Mouse (Mus musculus) megakaryocyte, embryonic 14.5 days (primary cell): ENCODE data around the gene Tbc1d16. TPM values are rescaled to one million over a fixed set of nuclear protein-coding genes. Genes with fewer than 3 reads are reported as not detected.

Experiments used
- H3K27me3 ChIP-seq: replicated peaks from 2 replicates; pipeline ENCODE3; 2012; ENCODE audit warnings: inconsistent platforms
- H3K36me3 ChIP-seq: replicated peaks from 2 replicates; pipeline ENCODE3; 2012; ENCODE audit warnings: low read length, inconsistent platforms, mixed read lengths
- H3K4me1 ChIP-seq: 2 replicates; pipeline ENCODE4 v1.6.1; 2012; ENCODE audit warnings: inconsistent platforms
- H3K4me3 ChIP-seq: replicated peaks from 2 replicates; pipeline ENCODE3; 2012; ENCODE audit warnings: moderate library complexity, mild to moderate bottlenecking, inconsistent platforms
- H3K9me3 ChIP-seq: 2 replicates; pipeline ENCODE4 v1.6.1; 2012; ENCODE audit warnings: inconsistent platforms
- FLI1 ChIP-seq: IDR thresholded peaks from 2 replicates; pipeline ENCODE4 v1.6.1; 2012; ENCODE audit warnings: low read length, inconsistent platforms, mixed read lengths
- GATA1 ChIP-seq: IDR thresholded peaks from 3 replicates; pipeline ENCODE4 v1.6.1; 2012; ENCODE audit warnings: mixed read lengths, low read length, inconsistent platforms, borderline replicate concordance
- polyA plus RNA-seq: library from polyadenylated mRNA; stranded (reverse); fragments of >175 nt; gene quantifications from 2 replicates; pipeline ENCODE4 v1.2.3, GENCODE M21; 2012; ENCODE audit warnings: low replicate concordance; ENCODE audit not compliant: insufficient read depth

The Tbc1d16 gene
- polyA plus RNA-seq, 1 experiment = 0.85 TPM

DNA sequence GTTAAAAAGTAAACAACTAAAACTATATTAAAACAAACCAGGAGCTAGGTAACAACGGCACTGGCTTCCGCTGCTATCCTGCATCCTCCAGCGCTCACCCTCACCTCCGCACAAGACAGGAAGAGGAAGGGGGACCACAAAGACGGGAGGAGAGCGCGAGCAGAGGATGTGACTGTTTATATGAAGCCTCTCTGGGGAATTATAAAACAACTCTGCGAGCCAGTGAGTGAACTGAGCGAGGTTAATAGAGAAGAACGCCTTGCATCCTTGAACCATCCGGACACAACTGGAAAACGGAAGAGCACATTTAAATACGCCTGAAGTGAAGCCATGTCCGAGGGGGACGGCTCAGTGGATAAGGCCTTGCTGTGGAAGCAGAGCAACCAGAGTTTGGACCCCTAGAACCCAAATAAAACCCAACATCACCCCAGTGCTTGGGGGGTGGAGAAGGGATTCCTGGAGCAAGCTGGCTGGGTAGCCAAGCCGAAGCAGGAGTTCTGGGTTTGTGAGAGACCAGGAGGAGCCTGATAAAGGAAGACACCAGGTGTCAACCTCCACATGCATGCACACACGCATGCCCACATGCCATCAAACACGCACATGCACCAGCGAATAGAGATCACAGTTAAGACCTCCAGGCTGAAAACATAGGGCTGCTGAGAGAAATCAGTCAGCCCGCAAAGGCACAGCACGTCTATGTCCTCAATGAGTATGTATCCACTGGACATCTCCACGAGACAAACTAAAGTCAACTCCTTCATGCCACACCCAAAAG lies 65.2 kb downstream of the Tbc1d16 start:
- no peak overlapping the region for H3K4me3 ChIP-seq
- no peaks in the 10 kb centered on the region for H3K9me3 ChIP-seq
- TF ChIP-seq FLI1 = no peak
- no peak for TF ChIP-seq GATA1
- peaks cover 50% of the 10 kb centered on the region for H3K27me3 ChIP-seq
- H3K36me3 ChIP-seq = no peaks in the 10 kb centered on the region
- peaks cover 13% of the 10 kb centered on the region; the same call in 1 of the 2 replicates for H3K4me1 ChIP-seq

DNA sequence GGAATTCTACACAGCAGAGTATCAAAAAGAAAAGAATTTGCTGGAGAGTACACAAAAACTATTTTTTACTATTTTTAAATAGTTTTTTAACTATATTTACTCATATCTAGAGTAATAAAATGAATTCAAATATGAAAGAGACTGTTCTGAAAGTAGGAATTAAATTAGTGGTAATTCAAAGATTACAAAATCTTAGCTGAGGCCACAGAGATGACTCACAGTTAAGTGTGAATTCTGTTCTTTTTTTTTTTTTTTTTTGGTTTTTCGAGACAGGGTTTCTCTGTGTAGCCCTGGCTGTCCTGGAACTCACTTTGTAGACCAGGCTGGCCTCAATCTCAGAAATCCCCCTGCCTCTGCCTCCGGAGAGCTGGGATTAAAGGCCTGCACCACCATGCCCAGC lies 66.6 kb downstream of the Tbc1d16 start:
- Histone ChIP-seq H3K36me3 (no peaks in the 10 kb centered on the region), H3K4me1 (peaks cover 13% of the 10 kb centered on the region; the same call in 1 of the 2 replicates), H3K4me3 (no peak overlapping the region), H3K27me3 (peaks cover 44% of the 10 kb centered on the region), H3K9me3 (no peaks in the 10 kb centered on the region)
- no peak for TF ChIP-seq FLI1
- no peak for TF ChIP-seq GATA1

DNA sequence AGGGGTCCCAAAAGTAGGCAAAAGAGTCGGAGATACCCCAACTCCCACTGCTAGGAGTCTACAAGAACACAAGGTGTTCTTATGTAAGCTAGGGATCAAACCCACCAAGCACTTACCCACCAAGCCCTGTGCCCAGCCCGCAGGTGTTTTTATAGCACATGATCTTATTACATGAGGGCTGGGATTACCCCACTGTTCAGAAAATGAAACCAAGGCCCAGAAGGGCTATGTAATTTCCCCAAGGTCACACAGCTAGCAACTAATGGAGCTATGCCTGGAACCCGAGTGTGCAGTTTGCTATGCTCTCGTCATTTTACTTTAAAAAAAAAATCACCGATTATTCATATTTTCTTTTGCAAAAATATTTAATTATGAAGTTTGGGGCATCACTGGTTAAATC lies 68.2 kb downstream of the Tbc1d16 start:
- no peaks in the 10 kb centered on the region for H3K9me3 ChIP-seq
- TF ChIP-seq GATA1 = no peak
- no peak for TF ChIP-seq FLI1

DNA sequence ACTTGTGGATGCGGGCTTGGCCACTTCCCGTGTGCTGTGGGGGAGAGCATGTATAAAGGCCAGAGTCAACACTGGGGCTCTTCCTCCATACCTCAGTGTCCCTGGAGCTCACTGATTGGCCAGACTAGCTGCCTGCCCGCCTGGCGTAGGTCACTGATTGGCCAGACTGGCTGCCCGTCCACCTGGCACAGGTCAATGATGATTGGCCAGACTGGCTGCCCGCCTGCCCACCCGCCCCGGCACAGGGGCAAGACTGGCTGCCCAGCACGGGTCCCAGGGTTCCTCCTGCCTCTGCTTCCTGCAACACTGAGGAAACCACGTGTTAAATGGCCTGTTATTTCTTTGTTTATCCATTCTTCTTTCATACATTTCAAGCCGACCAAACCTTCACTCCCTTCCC lies 68.8 kb downstream of the Tbc1d16 start:
- peaks cover 39% of the 10 kb centered on the region for H3K27me3 ChIP-seq
- H3K36me3 ChIP-seq = no peaks in the 10 kb centered on the region
- no peaks in the 10 kb centered on the region for H3K9me3 ChIP-seq
- TF ChIP-seq FLI1 (no peak), GATA1 (no peak)
- peaks cover 5% of the 10 kb centered on the region; the same call in 1 of the 2 replicates for H3K4me1 ChIP-seq
- H3K4me3 ChIP-seq = no peak overlapping the region

More for the DNA sequence above, 68.2 kb downstream of the Tbc1d16 start:
- no peaks in the 10 kb centered on the region for H3K36me3 ChIP-seq
- H3K27me3 ChIP-seq = peaks cover 40% of the 10 kb centered on the region
- peaks cover 6% of the 10 kb centered on the region; the same call in 1 of the 2 replicates for H3K4me1 ChIP-seq
- H3K4me3 ChIP-seq = no peak overlapping the region

DNA sequence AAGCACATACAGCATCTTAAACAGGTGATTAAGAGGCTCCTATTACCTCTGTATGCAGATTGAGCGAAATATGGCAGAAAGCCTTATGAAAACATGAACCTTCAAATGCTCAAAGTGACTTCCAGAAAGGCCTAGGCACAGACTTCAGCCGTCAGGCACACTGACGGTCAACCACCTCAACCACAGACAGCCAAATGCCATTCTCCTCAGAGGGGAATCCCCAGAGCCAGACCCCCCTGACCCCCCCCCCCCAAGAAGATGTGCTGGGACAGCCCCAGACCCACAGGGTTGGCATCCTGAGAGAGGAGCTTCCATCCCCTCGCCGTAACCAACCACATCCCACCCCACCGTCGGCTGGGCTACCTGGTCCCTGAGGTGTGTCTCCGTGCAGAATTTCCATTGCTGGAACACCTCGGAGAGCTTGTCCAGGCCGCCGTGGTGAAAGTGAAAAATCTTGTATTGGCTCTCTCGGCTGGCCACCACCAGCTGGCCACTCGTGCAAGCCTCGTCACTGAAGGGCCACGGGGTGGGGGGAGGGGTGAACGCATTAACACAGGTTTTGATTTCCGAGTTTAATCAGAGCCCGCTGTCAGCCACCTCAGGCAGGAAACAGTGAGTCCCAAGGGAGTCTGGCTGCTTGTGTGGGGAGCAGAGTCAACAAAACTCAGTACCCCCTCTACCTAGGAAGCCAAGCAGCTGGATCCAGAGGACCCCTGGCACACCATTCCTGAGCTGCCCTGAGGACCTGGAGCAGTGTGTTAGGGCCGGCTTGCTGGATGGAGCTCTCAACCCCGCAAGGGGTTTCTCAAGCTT lies 70.7 kb downstream of the Tbc1d16 start:
- no peak for TF ChIP-seq FLI1
- no peak overlapping the region for H3K4me3 ChIP-seq
- no peaks in the 10 kb centered on the region for H3K4me1 ChIP-seq
- peaks cover 40% of the 10 kb centered on the region for H3K27me3 ChIP-seq
- H3K36me3 ChIP-seq = peaks cover under 1% of the 10 kb centered on the region
- H3K9me3 ChIP-seq = no peaks in the 10 kb centered on the region

DNA sequence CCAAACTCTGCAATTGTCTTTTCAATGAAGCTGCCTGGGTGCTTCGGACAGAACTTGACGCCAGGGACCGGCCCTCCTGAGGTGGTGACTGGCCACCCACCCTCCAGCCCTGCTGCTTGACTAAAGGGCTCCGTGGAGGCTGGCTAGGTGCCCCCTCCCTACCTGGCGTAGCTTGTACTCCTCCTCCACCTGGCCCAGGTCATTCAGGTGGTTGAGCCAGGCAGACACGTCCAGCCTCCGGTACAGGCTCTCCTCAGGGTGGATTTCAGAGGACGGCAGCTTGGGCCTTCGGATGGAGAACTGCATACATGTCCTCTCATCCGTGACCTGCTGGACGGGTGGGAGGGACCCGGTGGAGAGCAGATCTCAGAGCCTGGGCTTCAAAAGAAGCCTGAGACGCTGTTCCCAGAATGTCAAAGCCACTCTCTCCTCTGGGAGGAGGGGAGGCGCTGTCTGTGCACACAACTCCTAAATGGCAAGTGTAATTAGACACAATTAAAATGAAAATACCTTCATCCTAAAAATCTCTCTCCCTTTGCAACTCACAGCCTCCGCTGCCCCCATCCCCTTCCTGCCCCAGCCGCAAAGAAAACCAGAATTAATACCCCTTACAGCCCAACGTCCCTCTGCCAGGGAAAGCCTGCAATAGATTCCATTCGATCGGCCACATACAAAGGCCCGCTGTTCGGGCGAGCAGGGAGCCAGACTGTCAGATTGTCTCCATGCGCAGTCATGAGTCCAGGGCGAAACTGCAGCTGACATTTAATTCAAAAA lies 71.6 kb downstream of the Tbc1d16 start:
- no peak for TF ChIP-seq GATA1
- no peak for TF ChIP-seq FLI1
- H3K9me3 ChIP-seq = no peaks in the 10 kb centered on the region
- no peak overlapping the region for H3K4me3 ChIP-seq
- peaks cover 44% of the 10 kb centered on the region for H3K27me3 ChIP-seq
- H3K36me3 ChIP-seq = peaks cover 2% of the 10 kb centered on the region
- H3K4me1 ChIP-seq = no peaks in the 10 kb centered on the region

DNA sequence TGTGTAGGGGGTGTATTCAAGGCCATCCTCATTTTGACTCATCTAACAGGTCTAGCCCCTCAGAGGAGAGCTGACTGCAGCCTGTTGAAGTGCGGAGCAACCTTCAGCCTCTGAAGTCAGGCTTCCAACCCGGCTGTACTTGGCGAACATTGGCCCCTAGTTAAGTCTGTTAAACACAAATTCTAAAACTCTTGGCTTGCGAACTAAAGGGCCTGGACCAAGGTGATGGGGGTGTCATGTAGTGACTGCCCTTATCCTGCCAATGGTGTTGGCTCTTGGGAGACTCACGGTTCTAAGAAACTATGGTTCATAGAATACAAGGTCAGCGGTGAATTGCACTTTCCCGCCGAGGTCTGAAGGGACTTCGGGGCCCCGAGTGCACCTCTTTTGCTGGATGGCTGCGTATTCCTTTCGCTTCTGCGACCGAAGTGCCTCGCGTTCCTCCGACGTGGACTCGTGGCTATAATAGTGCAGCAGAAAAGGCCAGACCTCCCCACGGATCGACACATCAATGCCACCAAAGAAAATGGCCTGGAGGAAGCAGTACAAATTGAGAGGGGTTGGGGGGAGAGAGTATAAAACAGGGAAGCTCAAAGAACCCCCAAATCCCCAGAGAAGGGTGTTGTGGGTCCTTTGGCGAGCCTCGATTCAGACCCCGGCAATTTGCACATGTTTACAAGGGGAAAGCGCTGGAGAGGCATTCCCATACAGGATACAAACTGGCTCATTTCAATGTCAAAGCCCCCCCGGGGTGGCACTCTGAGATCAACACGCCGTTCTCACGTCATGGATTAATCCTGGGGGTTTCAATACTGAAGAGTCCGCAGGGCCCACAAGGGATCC lies 72.4 kb downstream of the Tbc1d16 start:
- Histone ChIP-seq H3K36me3 (peaks cover 2% of the 10 kb centered on the region), H3K27me3 (peaks cover 41% of the 10 kb centered on the region), H3K9me3 (no peaks in the 10 kb centered on the region), H3K4me3 (no peak overlapping the region), H3K4me1 (no peaks in the 10 kb centered on the region)
- TF ChIP-seq GATA1 (no peak), FLI1 (no peak)

DNA sequence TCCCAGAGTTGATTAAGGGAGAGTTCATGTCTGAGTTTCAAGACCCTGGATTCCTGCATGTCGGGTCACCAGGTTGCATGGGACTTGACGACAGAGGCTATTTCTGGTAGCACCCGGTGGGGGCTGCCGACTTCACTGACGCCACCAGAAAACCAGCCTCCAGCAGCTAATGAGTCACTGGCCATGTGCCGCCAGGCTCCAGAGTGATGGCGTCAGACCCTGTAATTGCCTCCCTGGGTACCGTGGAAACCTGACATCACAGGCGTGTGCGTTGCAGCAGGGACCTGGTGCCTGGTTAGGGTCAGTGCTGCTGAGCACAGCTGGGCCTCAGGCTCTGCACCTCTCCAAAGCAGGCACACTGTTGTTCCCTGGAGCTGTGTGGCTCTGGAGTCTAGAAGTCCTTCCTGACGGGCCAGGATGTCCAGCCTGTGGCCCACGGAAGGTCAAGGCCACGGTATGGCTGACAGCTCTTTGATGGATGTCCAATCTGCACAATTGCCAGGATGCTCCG lies 75.9 kb downstream of the Tbc1d16 start:
- H3K9me3 ChIP-seq = no peaks in the 10 kb centered on the region
- peaks cover 4% of the 10 kb centered on the region for H3K36me3 ChIP-seq
- TF ChIP-seq FLI1 (no peak), GATA1 (no peak)
- H3K4me1 ChIP-seq = no peaks in the 10 kb centered on the region; the same call in 1 of the 2 replicates
- H3K27me3 ChIP-seq = peaks cover 55% of the 10 kb centered on the region
- H3K4me3 ChIP-seq = no peak overlapping the region
